Mouse (Mus musculus): ENCODE results near the gene Zmynd8. TPM values are rescaled to one million over a fixed set of nuclear protein-coding genes. Genes with fewer than 3 reads are reported as not detected.

Gene Zmynd8
- total RNA-seq, 2 experiments from 2014 or later = 182 to 188 TPM

DNA sequence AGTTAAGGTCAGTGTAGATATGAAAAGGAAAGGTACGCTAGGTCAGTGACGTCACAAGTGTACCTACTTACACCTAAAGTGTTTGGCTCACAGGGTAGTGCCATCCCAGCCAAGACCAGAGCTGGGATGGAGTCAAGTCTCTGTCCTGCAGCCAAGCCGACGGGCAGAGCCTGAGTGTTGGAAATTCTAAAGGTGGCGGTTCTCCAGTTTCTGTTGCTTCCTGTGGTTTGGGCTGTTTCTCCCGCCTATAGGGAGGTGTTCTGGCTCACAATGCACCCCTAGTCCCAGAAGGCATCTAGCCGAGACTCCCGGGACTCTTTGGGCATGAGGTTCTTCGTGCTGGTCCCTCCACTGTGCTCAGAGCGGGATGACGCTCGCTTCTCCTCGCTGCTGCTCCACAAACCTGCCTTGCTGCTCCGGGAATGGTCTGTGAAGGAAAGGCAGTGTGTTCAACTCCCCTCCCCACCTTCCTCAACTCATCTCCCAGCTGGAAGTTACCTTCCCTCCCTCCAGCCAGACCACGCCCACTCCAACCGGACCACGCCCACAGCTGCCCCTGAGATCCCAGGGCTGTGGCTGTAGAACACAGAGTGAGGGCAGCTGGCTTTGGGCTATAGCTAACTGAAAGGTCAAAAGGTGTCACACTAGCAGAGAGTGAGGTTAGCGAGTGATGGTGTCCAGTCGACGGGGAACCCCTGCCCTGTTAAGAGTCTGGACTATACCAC lies 113.3 kb downstream of the Zmynd8 start:
- Histone ChIP-seq H3K4me3 (no peak overlapping the region), H3K27ac (no peak overlapping the region)
- intact Hi-C loops (cut with DNase I) = loop anchor here (5.0 to 10.0 kb wide), 2 partner anchors 262 to 779 kb away; no protein-coding TSS in a partner anchor
- no peak for DNase-seq (ENCODE audit: extremely low spot score in 1 of 2, low spot score in 2 of 2)
- TF ChIP-seq CTCF (IDR thresholded peaks at IDR 0.05) = no peak

DNA sequence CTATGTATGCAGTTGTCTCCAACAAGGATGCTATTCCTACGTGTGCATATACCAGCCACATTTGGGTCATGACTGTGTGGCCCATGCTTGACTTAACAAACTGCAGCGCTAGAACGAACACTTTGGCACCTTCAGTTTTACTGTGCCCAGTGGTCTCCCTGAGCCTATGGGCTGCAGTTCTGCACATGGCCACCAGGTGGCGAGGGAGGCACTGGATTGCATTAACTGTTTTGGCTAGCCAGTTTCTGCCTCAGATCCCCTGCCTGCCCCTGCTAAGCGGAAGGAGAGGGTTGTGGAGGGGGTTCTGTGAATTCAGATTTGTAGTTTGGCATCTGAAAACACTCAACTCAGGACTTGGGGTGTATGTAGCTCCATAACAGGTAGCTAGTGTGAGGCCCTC lies 116.5 kb downstream of the Zmynd8 start:
- intact Hi-C loops (cut with DNase I) = loop anchor here (2.0 to 10.0 kb wide), 2 partner anchors 132 to 782 kb away; no protein-coding TSS in a partner anchor
- DNase-seq (ENCODE audit: extremely low spot score in 1 of 2, low spot score in 2 of 2) = peak; percentile 74 to 84
- Histone ChIP-seq H3K27ac (no peak overlapping the region), H3K4me3 (no peak overlapping the region)
- peak; percentile 100 for TF ChIP-seq CTCF (IDR thresholded peaks at IDR 0.05)

DNA sequence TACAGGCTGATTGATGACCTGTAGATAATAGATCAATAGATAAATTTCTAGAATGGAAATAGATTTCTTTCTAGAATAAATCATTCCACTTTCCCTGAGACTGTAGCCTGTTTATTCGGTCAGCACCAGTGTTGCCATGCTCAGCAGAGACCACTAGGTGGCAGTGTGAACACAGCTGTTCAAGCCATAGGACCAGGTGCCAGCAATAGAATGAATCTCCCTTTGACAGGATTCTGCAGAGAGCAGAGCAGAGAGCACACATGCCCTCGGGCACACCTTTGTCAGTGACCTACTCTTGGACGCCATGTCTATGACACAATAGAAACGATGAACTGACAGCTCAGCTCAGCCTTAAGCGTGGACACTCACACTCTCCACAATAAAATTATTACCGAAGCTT lies 119.9 kb downstream of the Zmynd8 start:
- intact Hi-C loops (cut with DNase I) = no loop called here
- DNase-seq (ENCODE audit: extremely low spot score in 1 of 2, low spot score in 2 of 2) = peak; percentile 75 to 80
- Histone ChIP-seq H3K4me3 (no peak overlapping the region), H3K27ac (no peak overlapping the region)
- TF ChIP-seq CTCF (IDR thresholded peaks at IDR 0.05) = peak; percentile 98

DNA sequence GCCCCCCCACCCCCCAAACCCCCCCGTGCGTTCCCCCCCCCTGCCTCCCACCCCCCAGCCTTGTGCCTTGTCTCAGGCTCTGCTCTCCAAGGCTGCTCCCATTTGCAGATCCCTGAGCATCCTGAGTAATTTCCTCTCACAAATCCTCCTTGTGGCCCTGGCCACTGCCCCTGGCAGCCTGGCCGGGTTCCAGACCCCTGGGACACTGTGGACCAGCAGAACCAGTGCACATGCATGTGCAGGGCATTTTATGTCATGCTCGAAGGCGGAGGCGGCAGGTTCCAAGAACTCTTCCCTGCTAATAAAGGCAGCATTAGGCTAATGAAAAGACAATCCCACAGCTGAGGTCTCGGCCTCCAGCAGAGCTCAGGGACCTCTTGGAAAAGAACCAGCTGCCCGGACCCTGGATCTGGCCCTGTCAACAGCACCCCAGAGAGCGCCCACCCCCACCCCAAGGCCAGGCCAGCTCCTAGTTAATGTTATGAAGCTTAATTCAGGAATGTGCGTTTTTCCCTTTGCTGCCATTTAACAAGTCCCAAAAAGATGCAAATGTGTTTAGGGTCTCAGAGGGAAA lies 129.4 kb downstream of the Zmynd8 start:
- no peak for TF ChIP-seq CTCF (IDR thresholded peaks at IDR 0.05)
- DNase-seq (ENCODE audit: extremely low spot score in 1 of 2, low spot score in 2 of 2) = no peak
- Histone ChIP-seq H3K4me3 (no peak overlapping the region), H3K27ac (no peak overlapping the region)
- intact Hi-C loops (cut with DNase I) = no loop called here

DNA sequence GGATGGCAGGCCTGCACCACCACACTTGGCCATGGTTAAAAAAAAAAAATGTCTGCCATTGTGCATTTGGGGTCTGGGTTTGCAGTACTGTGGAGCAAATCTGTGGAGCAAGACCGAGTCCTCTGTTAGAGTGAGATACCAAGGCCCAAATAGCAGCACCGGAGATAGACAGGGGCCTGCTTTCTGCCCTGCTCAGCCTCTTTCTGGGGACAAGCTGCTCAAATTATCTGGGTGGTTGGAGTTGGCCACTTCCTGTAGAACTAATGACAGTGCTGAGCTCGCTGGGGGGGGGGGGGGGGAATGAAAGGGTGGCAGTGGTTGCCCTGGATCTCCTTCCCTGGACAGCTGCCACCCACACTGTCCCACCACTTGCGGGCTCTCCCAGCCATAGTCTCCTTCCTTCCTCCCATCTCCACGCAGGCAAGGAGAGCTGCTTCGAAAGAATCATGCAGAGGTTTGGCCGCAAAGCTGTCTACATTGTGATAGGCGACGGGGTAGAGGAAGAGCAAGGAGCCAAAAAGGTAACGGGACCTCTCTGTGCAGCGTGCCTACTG lies 129.9 kb downstream of the Zmynd8 start:
- no peak for TF ChIP-seq CTCF (IDR thresholded peaks at IDR 0.05)
- DNase-seq (ENCODE audit: extremely low spot score in 1 of 2, low spot score in 2 of 2) = no peak
- Histone ChIP-seq H3K27ac (no peak overlapping the region), H3K4me3 (no peak overlapping the region)
- intact Hi-C loops (cut with DNase I) = no loop called here

DNA sequence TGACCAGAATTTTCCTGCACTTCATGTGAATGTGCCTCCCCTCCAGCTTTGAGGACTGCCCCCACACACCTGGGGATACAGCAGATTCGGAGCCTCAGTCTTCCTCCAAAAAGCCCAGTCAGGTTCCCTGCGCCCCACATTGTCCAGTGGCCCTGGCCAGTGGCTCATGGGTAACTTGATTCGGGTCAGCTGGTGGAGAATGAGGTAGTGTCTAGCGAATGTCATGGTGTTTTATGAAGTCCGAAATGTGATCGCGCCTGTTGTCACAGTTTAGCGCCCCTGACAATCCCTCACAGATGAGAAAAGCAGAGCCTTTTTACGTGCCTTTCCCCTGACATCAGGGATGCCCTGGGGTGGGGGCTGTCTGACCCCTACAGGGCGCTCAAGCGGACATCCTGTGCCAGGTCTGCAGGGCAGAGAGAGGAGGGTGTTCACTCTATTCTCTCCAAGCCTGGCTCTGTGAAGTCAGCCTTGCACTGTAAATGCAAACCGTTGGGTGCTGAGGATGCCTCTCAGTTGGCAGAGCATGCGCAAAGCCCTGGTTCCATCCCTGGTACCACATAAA lies 139.3 kb downstream of the Zmynd8 start:
- DNase-seq (ENCODE audit: extremely low spot score in 1 of 2, low spot score in 2 of 2) = no peak
- Histone ChIP-seq H3K4me3 (no peak overlapping the region), H3K27ac (no peak overlapping the region)
- intact Hi-C loops (cut with DNase I) = no loop called here
- no peak for TF ChIP-seq CTCF (IDR thresholded peaks at IDR 0.05)

DNA sequence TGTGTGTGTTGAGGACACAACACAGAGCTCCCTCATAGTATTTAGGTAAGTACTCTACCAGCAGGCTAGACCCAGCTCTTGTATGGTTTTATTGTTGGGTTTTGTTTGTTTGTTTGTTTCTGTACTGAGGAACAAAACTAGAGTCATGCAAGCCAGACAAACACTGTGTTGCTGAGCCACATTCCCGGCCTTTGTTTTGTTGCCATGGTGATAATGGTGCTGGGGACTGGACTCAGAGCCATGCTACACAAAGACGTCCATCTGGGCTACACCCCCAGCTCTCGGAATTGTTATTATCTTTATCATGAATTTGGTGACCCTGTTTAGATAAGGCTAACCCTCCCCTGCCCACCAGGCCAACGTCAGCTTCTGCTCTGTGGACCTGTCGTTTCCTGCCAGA lies 140.3 kb downstream of the Zmynd8 start:
- Histone ChIP-seq H3K27ac (no peak overlapping the region), H3K4me3 (no peak overlapping the region)
- intact Hi-C loops (cut with DNase I) = no loop called here
- DNase-seq (ENCODE audit: extremely low spot score in 1 of 2, low spot score in 2 of 2) = no peak
- TF ChIP-seq CTCF (IDR thresholded peaks at IDR 0.05) = no peak

DNA sequence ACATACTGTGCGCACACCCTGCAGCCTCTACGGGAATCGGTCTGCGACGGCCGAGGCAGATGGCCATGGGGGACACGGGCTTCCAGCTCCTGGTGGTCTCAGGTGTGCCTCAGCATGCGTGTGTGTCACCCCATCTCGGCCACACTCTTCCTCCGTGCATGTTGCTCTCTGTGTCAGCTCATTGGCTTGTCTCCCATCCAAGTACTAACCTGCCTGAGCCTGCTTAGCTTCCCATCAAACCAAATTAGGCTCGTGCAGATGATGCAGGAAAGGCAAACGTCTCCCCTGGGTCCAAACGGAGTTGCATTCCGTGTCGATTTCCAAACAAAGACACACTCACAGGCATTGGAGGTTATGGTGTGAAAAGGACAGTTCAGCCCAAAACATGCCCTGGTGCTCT lies 141.0 kb downstream of the Zmynd8 start:
- no peak overlapping the region for H3K27ac ChIP-seq
- no peak for DNase-seq (ENCODE audit: extremely low spot score in 1 of 2, low spot score in 2 of 2)
- intact Hi-C loops (cut with DNase I) = no loop called here
- no peak overlapping the region for H3K4me3 ChIP-seq
- no peak for TF ChIP-seq CTCF (IDR thresholded peaks at IDR 0.05)

DNA sequence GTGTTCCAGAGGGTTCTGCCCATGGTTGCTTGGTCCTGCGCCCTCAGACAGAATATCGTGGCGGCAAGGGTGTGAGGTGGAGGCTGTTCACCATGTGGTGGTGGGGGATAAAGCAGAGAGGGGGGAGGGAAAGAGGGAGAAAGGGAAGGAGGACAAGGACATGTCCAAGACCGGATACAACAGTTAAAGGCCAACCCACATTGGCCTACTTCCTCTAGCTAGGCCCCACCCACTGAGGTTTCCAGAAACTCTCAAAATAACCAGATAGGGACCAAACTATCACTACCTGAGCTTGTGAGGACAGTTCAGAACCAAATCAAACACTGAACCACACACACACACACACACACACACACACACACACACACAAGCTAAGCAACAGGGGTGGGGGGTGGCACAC lies 146.1 kb downstream of the Zmynd8 start:
- intact Hi-C loops (cut with DNase I) = no loop called here
- Histone ChIP-seq H3K4me3 (no peak overlapping the region), H3K27ac (no peak overlapping the region)
- DNase-seq (ENCODE audit: extremely low spot score in 1 of 2, low spot score in 2 of 2) = no peak
- no peak for TF ChIP-seq CTCF (IDR thresholded peaks at IDR 0.05)

DNA sequence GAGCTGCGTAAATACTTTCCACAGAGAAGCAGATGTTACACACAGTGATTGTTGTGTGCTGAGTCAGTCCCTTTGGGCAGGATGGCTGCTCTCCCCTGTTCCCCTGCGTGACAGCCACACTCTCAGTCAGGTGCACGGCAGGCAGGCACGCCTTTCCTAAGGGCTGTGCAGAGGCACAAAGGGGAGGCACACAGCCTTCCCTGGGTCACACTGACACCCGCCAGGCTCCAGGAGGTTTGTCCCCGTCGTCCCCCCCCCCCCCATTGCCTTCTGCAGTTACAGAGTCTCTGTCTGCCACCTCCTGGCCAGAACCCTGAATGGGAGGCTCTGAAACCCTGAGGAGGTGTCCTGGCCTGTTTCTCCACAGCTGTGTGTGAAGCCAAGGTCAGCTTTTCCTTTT lies 147.7 kb downstream of the Zmynd8 start:
- peak; percentile 48 for TF ChIP-seq CTCF (IDR thresholded peaks at IDR 0.05)
- H3K27ac ChIP-seq = no peak overlapping the region
- intact Hi-C loops (cut with DNase I) = loop anchor here (1.0 kb wide), 1 partner anchor 222 kb away; no protein-coding TSS in a partner anchor
- no peak overlapping the region for H3K4me3 ChIP-seq
- peak in 1 of 2 experiments; percentile 26 for DNase-seq (ENCODE audit: extremely low spot score in 1 of 2, low spot score in 2 of 2)

DNA sequence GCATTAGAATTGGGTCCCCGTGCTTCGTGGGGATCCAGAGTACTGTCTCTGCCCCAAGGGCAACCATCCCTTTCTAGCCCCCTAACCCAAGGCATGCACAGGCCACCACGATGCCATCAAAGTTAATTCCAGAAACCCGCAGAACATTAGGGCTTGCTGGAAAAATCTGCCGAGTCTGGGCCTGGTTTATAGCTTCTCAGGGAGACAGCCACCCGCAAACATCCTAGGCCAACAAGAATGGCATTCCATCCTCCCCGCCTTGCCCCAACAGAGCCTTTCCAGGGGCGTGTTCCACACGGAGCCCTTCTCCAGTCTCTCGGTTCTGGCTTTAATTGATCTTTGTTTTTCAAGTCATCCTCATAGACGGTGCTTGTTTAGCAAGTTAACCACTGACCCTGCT lies 150.4 kb downstream of the Zmynd8 start:
- intact Hi-C loops (cut with DNase I) = no loop called here
- no peak for DNase-seq (ENCODE audit: extremely low spot score in 1 of 2, low spot score in 2 of 2)
- no peak overlapping the region for H3K4me3 ChIP-seq
- no peak for TF ChIP-seq CTCF (IDR thresholded peaks at IDR 0.05)
- H3K27ac ChIP-seq = no peak overlapping the region

DNA sequence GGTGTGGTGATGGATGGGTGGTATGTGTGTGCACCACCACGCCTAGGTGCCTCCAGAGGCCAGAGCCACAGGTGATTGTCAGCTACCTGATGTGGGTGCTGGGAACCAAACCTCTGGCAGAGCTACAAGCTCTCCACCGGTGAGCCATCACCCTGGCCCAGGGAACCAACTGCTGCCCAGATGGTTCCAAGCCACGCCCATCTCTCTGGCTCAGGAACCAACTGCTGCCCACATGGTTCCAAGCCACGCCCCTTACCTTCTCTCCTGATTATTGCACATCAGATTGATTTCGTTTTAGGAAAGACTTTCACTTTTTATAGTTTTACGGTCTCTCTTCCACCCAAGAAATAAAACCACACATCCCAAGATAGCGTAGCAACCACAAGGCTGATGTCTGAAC lies 150.8 kb downstream of the Zmynd8 start:
- Histone ChIP-seq H3K4me3 (no peak overlapping the region), H3K27ac (no peak overlapping the region)
- intact Hi-C loops (cut with DNase I) = no loop called here
- no peak for DNase-seq (ENCODE audit: extremely low spot score in 1 of 2, low spot score in 2 of 2)
- TF ChIP-seq CTCF (IDR thresholded peaks at IDR 0.05) = no peak

All from left cerebral cortex, adult 2 months (tissue).